Mouse (Mus musculus): ENCODE measurements around the gene Stx16. TPM values are rescaled to one million over a fixed set of nuclear protein-coding genes. Genes with fewer than 3 reads are reported as not detected.

Gene Stx16
- total and polyA plus RNA-seq, 3 experiments, result 14.8 to 22.3 TPM; not detected in 1

GRCm38 (mm10) chr2:174026406-174026805 lies 49.7 kb upstream of the Stx16 start:
- DNase-seq (ENCODE audit: low read depth, low spot score), result no peak
- H3K9me3 ChIP-seq (replicated peaks; ENCODE audit: insufficient read depth, low read length), result no peaks in the 10 kb centered on the region
- no peaks in the 10 kb centered on the region for H3K4me1 ChIP-seq (ENCODE audit: control insufficient read depth in 1 of 2, insufficient read depth in 2 of 2, low read length in 2 of 2)
- no peaks in the 10 kb centered on the region for H3K79me2 ChIP-seq (ENCODE audit: control insufficient read depth, insufficient read depth, low read length, poor library complexity)
- no peak overlapping the region for H3K4me3 ChIP-seq (ENCODE audit: control insufficient read depth in 1 of 2, insufficient read depth in 1 of 2, low read depth in 2 of 2, low read length in 2 of 2)
- H3K27ac ChIP-seq (ENCODE audit: control insufficient read depth, low read depth, low read length), result no peak overlapping the region
- H3K36me3 ChIP-seq (ENCODE audit: control insufficient read depth in 1 of 2, insufficient read depth in 2 of 2, low read length in 2 of 2), result no peaks in the 10 kb centered on the region
- no peak for TF ChIP-seq POLR2A (IDR thresholded peaks at IDR 0.05; ENCODE audit: control insufficient read depth in 1 of 2, insufficient read depth in 1 of 2, low read depth in 1 of 2, low read length in 2 of 2, poor library complexity in 1 of 2)
- TF ChIP-seq MXI1 (IDR thresholded peaks at IDR 0.05; ENCODE audit: low read depth, low read length), result no peak
- no peak for TF ChIP-seq USF1 (IDR thresholded peaks at IDR 0.05; ENCODE audit: low read depth, low read length)
- no peak for TF ChIP-seq TAL1 (IDR thresholded peaks at IDR 0.05; ENCODE audit: low read length)
- no peak for TF ChIP-seq CHD2 (IDR thresholded peaks at IDR 0.05; ENCODE audit: low read length)
- no peak overlapping the region for H3K9ac ChIP-seq (ENCODE audit: control insufficient read depth, low read depth, low read length, poor library complexity, severe bottlenecking)
- no peaks in the 10 kb centered on the region for H3K27me3 ChIP-seq (ENCODE audit: control insufficient read depth in 1 of 2, insufficient read depth in 2 of 2, low read length in 2 of 2)

- no peaks in the 10 kb centered on the region for H3K9me3 ChIP-seq (replicated peaks; ENCODE audit: insufficient read depth, low read length)
These were observed 42.8 kb upstream of the Stx16 start for GRCm38 (mm10) chr2:174033257-174033800.

DNA sequence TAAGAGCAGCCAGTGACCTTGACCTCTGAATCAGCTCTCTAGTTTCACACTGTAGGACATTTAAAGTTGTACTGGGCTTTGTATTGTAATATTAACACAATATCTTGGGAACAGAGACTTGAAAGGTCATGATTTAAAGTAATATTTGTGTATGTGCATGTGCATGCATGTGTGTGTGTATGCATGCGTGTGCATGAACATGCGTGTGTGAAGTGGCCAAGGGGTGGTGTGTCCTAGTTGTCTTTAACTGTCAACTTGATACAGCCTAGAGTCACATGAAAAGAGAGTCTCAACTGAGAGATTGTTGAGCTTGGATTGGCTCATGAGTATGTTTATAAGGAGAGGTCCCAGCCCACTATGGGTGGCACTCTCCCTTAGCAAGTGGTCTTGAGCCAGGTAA lies 28.5 kb upstream of the Stx16 start:
- no peak overlapping the region for H3K27ac ChIP-seq (ENCODE audit: control insufficient read depth, low read depth, low read length)
- no peaks in the 10 kb centered on the region for H3K27me3 ChIP-seq (ENCODE audit: control insufficient read depth in 1 of 2, insufficient read depth in 2 of 2, low read length in 2 of 2)
- H3K4me1 ChIP-seq (ENCODE audit: control insufficient read depth in 1 of 2, insufficient read depth in 2 of 2, low read length in 2 of 2), result no peaks in the 10 kb centered on the region
- H3K4me3 ChIP-seq (ENCODE audit: control insufficient read depth in 1 of 2, insufficient read depth in 1 of 2, low read depth in 2 of 2, low read length in 2 of 2), result no peak overlapping the region
- no peaks in the 10 kb centered on the region for H3K79me2 ChIP-seq (ENCODE audit: control insufficient read depth, insufficient read depth, low read length, poor library complexity)
- no peaks in the 10 kb centered on the region for H3K36me3 ChIP-seq (ENCODE audit: control insufficient read depth in 1 of 2, insufficient read depth in 2 of 2, low read length in 2 of 2)
- no peak overlapping the region for H3K9ac ChIP-seq (ENCODE audit: control insufficient read depth, low read depth, low read length, poor library complexity, severe bottlenecking)
- no peak for DNase-seq (ENCODE audit: low read depth, low spot score)
- H3K9me3 ChIP-seq (replicated peaks; ENCODE audit: insufficient read depth, low read length), result no peaks in the 10 kb centered on the region
- TF ChIP-seq GATA1 (IDR thresholded peaks at IDR 0.05; ENCODE audit: low read depth, low read length), result no peak
- no peak for TF ChIP-seq HCFC1 (IDR thresholded peaks at IDR 0.05; ENCODE audit: low read depth, low read length)
- TF ChIP-seq KAT2A (conservative IDR thresholded peaks at IDR 0.05; ENCODE audit: low read depth, low read length), result no peak
- no peak for TF ChIP-seq ZMIZ1 (IDR thresholded peaks at IDR 0.05; ENCODE audit: low read depth, low read length)
- no peak for TF ChIP-seq CHD2 (IDR thresholded peaks at IDR 0.05; ENCODE audit: low read length)
- TF ChIP-seq TBP (IDR thresholded peaks at IDR 0.05; ENCODE audit: low read depth, low read length), result no peak
- TF ChIP-seq TCF12 (IDR thresholded peaks at IDR 0.05; ENCODE audit: low read depth, low read length), result no peak
- no peak for TF ChIP-seq MYC (IDR thresholded peaks at IDR 0.05; ENCODE audit: low read depth, low read length)
- TF ChIP-seq UBTF (IDR thresholded peaks at IDR 0.05; ENCODE audit: borderline replicate concordance, insufficient read depth, low read depth, low read length), result no peak
- no peak for TF ChIP-seq NELFE (IDR thresholded peaks at IDR 0.05; ENCODE audit: low read depth, low read length)
- TF ChIP-seq USF2 (IDR thresholded peaks at IDR 0.05; ENCODE audit: borderline replicate concordance in 1 of 2, insufficient read depth in 1 of 2, low read depth in 1 of 2, low read length in 2 of 2), result no peak
- no peak for TF ChIP-seq MXI1 (IDR thresholded peaks at IDR 0.05; ENCODE audit: low read depth, low read length)
- no peak for TF ChIP-seq GABPA (IDR thresholded peaks at IDR 0.05; ENCODE audit: low read depth, low read length)
- TF ChIP-seq CHD1 (IDR thresholded peaks at IDR 0.05; ENCODE audit: low read depth, low read length), result no peak
- TF ChIP-seq ETS1 (IDR thresholded peaks at IDR 0.05; ENCODE audit: low read depth, low read length), result no peak
- no peak for TF ChIP-seq MAZ (IDR thresholded peaks at IDR 0.05; ENCODE audit: low read depth, low read length)
- TF ChIP-seq TAL1 (IDR thresholded peaks at IDR 0.05; ENCODE audit: low read length), result no peak

More at GRCm38 (mm10) chr2:174033257-174033800, 42.8 kb upstream of the Stx16 start:
- no peak overlapping the region for H3K27ac ChIP-seq (ENCODE audit: control insufficient read depth, low read depth, low read length)
- H3K27me3 ChIP-seq (ENCODE audit: control insufficient read depth in 1 of 2, insufficient read depth in 2 of 2, low read length in 2 of 2), result no peaks in the 10 kb centered on the region
- no peaks in the 10 kb centered on the region for H3K79me2 ChIP-seq (ENCODE audit: control insufficient read depth, insufficient read depth, low read length, poor library complexity)
- H3K4me3 ChIP-seq (ENCODE audit: control insufficient read depth in 1 of 2, insufficient read depth in 1 of 2, low read depth in 2 of 2, low read length in 2 of 2), result no peak overlapping the region
- H3K9ac ChIP-seq (ENCODE audit: control insufficient read depth, low read depth, low read length, poor library complexity, severe bottlenecking), result no peak overlapping the region
- no peaks in the 10 kb centered on the region for H3K36me3 ChIP-seq (ENCODE audit: control insufficient read depth in 1 of 2, insufficient read depth in 2 of 2, low read length in 2 of 2)
- DNase-seq (ENCODE audit: low read depth, low spot score), result no peak
- TF ChIP-seq NRF1 (IDR thresholded peaks at IDR 0.05; ENCODE audit: insufficient read depth, low read depth, low read length, poor library complexity, severe bottlenecking) (no peak), UBTF (IDR thresholded peaks at IDR 0.05; ENCODE audit: borderline replicate concordance, insufficient read depth, low read depth, low read length) (no peak), ZKSCAN1 (IDR thresholded peaks at IDR 0.05; ENCODE audit: low read depth, low read length) (no peak), USF2 (IDR thresholded peaks at IDR 0.05; ENCODE audit: borderline replicate concordance in 1 of 2, insufficient read depth in 1 of 2, low read depth in 1 of 2, low read length in 2 of 2) (no peak), BHLHE40 (IDR thresholded peaks at IDR 0.05; ENCODE audit: borderline replicate concordance, low read depth, low read length) (no peak), EP300 (IDR thresholded peaks at IDR 0.05; ENCODE audit: low read depth in 1 of 2, low read length in 2 of 2) (no peak), NELFE (IDR thresholded peaks at IDR 0.05; ENCODE audit: low read depth, low read length) (no peak), MXI1 (IDR thresholded peaks at IDR 0.05; ENCODE audit: low read depth, low read length) (no peak), MEF2A (IDR thresholded peaks at IDR 0.05; ENCODE audit: extremely low read depth, insufficient replicate concordance, low read depth, low read length, poor library complexity, severe bottlenecking) (no peak), RCOR1 (IDR thresholded peaks at IDR 0.05; ENCODE audit: low read depth, low read length) (no peak), POLR2A (IDR thresholded peaks at IDR 0.05; ENCODE audit: control insufficient read depth in 1 of 2, insufficient read depth in 1 of 2, low read depth in 1 of 2, low read length in 2 of 2, poor library complexity in 1 of 2) (no peak), TAL1 (IDR thresholded peaks at IDR 0.05; ENCODE audit: low read length) (no peak), MYB (IDR thresholded peaks at IDR 0.05; ENCODE audit: low read depth, low read length) (no peak), SMC3 (IDR thresholded peaks at IDR 0.05; ENCODE audit: low read depth, low read length) (no peak), SIN3A (IDR thresholded peaks at IDR 0.05; ENCODE audit: low read length) (no peak), ZMIZ1 (IDR thresholded peaks at IDR 0.05; ENCODE audit: low read depth, low read length) (no peak), GABPA (IDR thresholded peaks at IDR 0.05; ENCODE audit: low read depth, low read length) (no peak)
- H3K4me1 ChIP-seq (ENCODE audit: control insufficient read depth in 1 of 2, insufficient read depth in 2 of 2, low read length in 2 of 2), result no peaks in the 10 kb centered on the region

All from MEL (cell line).